Mouse (Mus musculus) thymus, adult 2 months (tissue): ENCODE data around the gene Sdc4.

Source experiments
- CTCF ChIP-seq: fragments of 200-500 bp; IDR thresholded peaks from 2 replicates; pipeline ENCODE4 v1.5.1; 2012; ENCODE audit warnings: mild to moderate bottlenecking, control low read depth, low read length, moderate library complexity, borderline replicate concordance; ENCODE audit not compliant: control insufficient read depth, poor library complexity, insufficient read depth; ENCODE audit errors: extremely low read depth
- POLR2A ChIP-seq: fragments of 200-500 bp; IDR thresholded peaks from 2 replicates; pipeline ENCODE4 v1.6.1; 2012; ENCODE audit warnings: mild to moderate bottlenecking, low read length, control low read depth, moderate library complexity; ENCODE audit not compliant: control insufficient read depth, poor library complexity, insufficient read depth; ENCODE audit errors: extremely low read depth

DNA sequence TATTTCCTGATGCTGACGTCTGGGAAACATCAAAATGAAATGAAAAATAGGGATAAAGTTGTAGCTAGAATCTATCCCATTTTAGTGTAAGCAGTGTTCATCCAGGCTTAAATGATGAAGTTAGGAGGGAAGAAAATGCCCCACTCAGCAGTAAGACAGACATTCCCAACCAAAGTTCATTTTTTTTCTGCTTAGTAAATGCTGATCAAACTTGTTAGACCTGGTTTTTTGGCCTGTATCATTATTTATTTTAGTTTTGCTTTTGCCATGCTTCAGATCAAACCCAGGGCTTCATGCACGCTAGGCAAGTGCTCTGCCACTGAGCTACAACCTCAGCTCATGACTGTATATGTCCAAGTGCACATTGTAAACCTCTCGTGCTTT lies 2.4 kb upstream of the Sdc4 start:
- no peak for TF ChIP-seq CTCF
- TF ChIP-seq POLR2A = no peak
